Mouse (Mus musculus): Measurements from ENCODE around the gene Kcnj11. TPM values are rescaled to one million over a fixed set of nuclear protein-coding genes. Genes with fewer than 3 reads are reported as not detected.

Kcnj11 gene
- total and polyA plus RNA-seq, 2 experiments from 2014 or later = 2.6 to 13.1 TPM

- Histone ChIP-seq H3K9me3 (ENCODE audit: low read length) (no peaks in the 10 kb centered on the region), H3K27me3 (ENCODE audit: insufficient read depth, low read length) (no peaks in the 10 kb centered on the region), H3K36me3 (ENCODE audit: insufficient read depth) (no peaks in the 10 kb centered on the region), H3K27ac (ENCODE audit: low read depth, low read length) (no peak overlapping the region), H3K4me2 (ENCODE audit: low read depth) (peak overlapping the region; percentile 31; the same call in 1 of the 2 replicates), H3K9ac (no peak overlapping the region), H3K4me3 (ENCODE audit: low read depth, low read length) (no peak overlapping the region), H3K4me1 (ENCODE audit: insufficient read depth) (no peaks in the 10 kb centered on the region)
- no peak for TF ChIP-seq CTCF (IDR thresholded peaks at IDR 0.05; ENCODE audit: low read depth)
- DNase-seq = no peak
- 54% methylated on average over 4 of the region's 4 CpGs for WGBS
- ATAC-seq = no peak
Measured at GRCm38 (mm10) chr7:46097319-46097783, 3.2 kb downstream of the Kcnj11 start.

GRCm38 (mm10) chr7:46096136-46096535, 4.4 kb downstream of the Kcnj11 start:
- Histone ChIP-seq H3K27me3 (ENCODE audit: insufficient read depth, low read length) (no peaks in the 10 kb centered on the region), H3K4me1 (ENCODE audit: insufficient read depth) (no peaks in the 10 kb centered on the region), H3K9ac (no peak overlapping the region), H3K9me3 (ENCODE audit: low read length) (no peaks in the 10 kb centered on the region), H3K4me2 (ENCODE audit: low read depth) (no peak overlapping the region), H3K36me3 (ENCODE audit: insufficient read depth) (no peaks in the 10 kb centered on the region), H3K27ac (ENCODE audit: low read depth, low read length) (no peak overlapping the region), H3K4me3 (ENCODE audit: low read depth, low read length) (no peak overlapping the region)
- peak; percentile 96 for TF ChIP-seq CTCF (IDR thresholded peaks at IDR 0.05; ENCODE audit: low read depth)
- DNase-seq (peak; percentile 91), ATAC-seq (peak; percentile 68)
- under 1% methylated on average over 4 of the region's 4 CpGs for WGBS

GRCm38 (mm10) chr7:46092803-46093202, 7.8 kb downstream of the Kcnj11 start:
- Histone ChIP-seq H3K9ac (no peak overlapping the region), H3K4me3 (ENCODE audit: low read depth, low read length) (no peak overlapping the region), H3K27me3 (ENCODE audit: insufficient read depth, low read length) (no peaks in the 10 kb centered on the region), H3K27ac (ENCODE audit: low read depth, low read length) (no peak overlapping the region), H3K36me3 (ENCODE audit: insufficient read depth) (no peaks in the 10 kb centered on the region), H3K9me3 (ENCODE audit: low read length) (no peaks in the 10 kb centered on the region), H3K4me1 (ENCODE audit: insufficient read depth) (no peaks in the 10 kb centered on the region), H3K4me2 (ENCODE audit: low read depth) (no peak overlapping the region)
- no peak for DNase-seq
- 19% methylated on average over 8 of the region's 8 CpGs for WGBS
- no peak for TF ChIP-seq CTCF (IDR thresholded peaks at IDR 0.05; ENCODE audit: low read depth)
- ATAC-seq = 0 out of 2 replicates have a peak, but pooled peaks have one; percentile 34

GRCm38 (mm10) chr7:46088241-46088640, 12.3 kb downstream of the Kcnj11 start:
- ATAC-seq = no peak
- H3K4me3 ChIP-seq (ENCODE audit: low read depth, low read length) = no peak overlapping the region
- WGBS = 86% methylated on average over 6 of the region's 6 CpGs
- no peak for TF ChIP-seq CTCF (IDR thresholded peaks at IDR 0.05; ENCODE audit: low read depth)
- H3K27me3 ChIP-seq (ENCODE audit: insufficient read depth, low read length) = no peaks in the 10 kb centered on the region
- peaks cover 15% of the 10 kb centered on the region for H3K36me3 ChIP-seq (ENCODE audit: insufficient read depth)
- no peaks in the 10 kb centered on the region for H3K9me3 ChIP-seq (ENCODE audit: low read length)
- H3K27ac ChIP-seq (ENCODE audit: low read depth, low read length) = no peak overlapping the region
- H3K4me1 ChIP-seq (ENCODE audit: insufficient read depth) = no peaks in the 10 kb centered on the region
- no peak overlapping the region for H3K4me2 ChIP-seq (ENCODE audit: low read depth)
- no peak for DNase-seq
- no peak overlapping the region for H3K9ac ChIP-seq

- Histone ChIP-seq H3K9me3 (ENCODE audit: low read length) (no peaks in the 10 kb centered on the region), H3K27ac (ENCODE audit: low read depth, low read length) (no peak overlapping the region), H3K4me1 (ENCODE audit: insufficient read depth) (no peaks in the 10 kb centered on the region), H3K9ac (no peak overlapping the region), H3K4me2 (ENCODE audit: low read depth) (no peak overlapping the region), H3K4me3 (ENCODE audit: low read depth, low read length) (no peak overlapping the region), H3K36me3 (ENCODE audit: insufficient read depth) (peaks cover 33% of the 10 kb centered on the region), H3K27me3 (ENCODE audit: insufficient read depth, low read length) (no peaks in the 10 kb centered on the region)
- DNase-seq (no peak), ATAC-seq (no peak)
- TF ChIP-seq CTCF (IDR thresholded peaks at IDR 0.05; ENCODE audit: low read depth) = no peak
- 93% methylated on average over 6 of the region's 6 CpGs for WGBS
Measured at GRCm38 (mm10) chr7:46086378-46086777, 14.2 kb downstream of the Kcnj11 start.

- ATAC-seq (no peak), DNase-seq (no peak)
- no peak overlapping the region for H3K27ac ChIP-seq (ENCODE audit: low read depth, low read length)
- no peak overlapping the region for H3K4me2 ChIP-seq (ENCODE audit: low read depth)
- no peak overlapping the region for H3K9ac ChIP-seq
- H3K4me3 ChIP-seq (ENCODE audit: low read depth, low read length) = no peak overlapping the region
- peaks cover 47% of the 10 kb centered on the region for H3K36me3 ChIP-seq (ENCODE audit: insufficient read depth)
- H3K27me3 ChIP-seq (ENCODE audit: insufficient read depth, low read length) = no peaks in the 10 kb centered on the region
- 75% methylated on average over 16 of the region's 16 CpGs for WGBS
- TF ChIP-seq CTCF (IDR thresholded peaks at IDR 0.05; ENCODE audit: low read depth) = no peak
- no peaks in the 10 kb centered on the region for H3K9me3 ChIP-seq (ENCODE audit: low read length)
- no peaks in the 10 kb centered on the region for H3K4me1 ChIP-seq (ENCODE audit: insufficient read depth)
Measured at GRCm38 (mm10) chr7:46084839-46085513, 15.6 kb downstream of the Kcnj11 start.

- Histone ChIP-seq H3K27me3 (ENCODE audit: insufficient read depth, low read length) (no peaks in the 10 kb centered on the region), H3K36me3 (ENCODE audit: insufficient read depth) (peaks cover 55% of the 10 kb centered on the region)
- WGBS = 83% methylated on average over 10 of the region's 10 CpGs
Measured at GRCm38 (mm10) chr7:46084024-46084423, 16.5 kb downstream of the Kcnj11 start.

More at GRCm38 (mm10) chr7:46084024-46084423, 16.5 kb downstream of the Kcnj11 start:
- ATAC-seq (no peak), DNase-seq (no peak)
- no peak for TF ChIP-seq CTCF (IDR thresholded peaks at IDR 0.05; ENCODE audit: low read depth)
- Histone ChIP-seq H3K9me3 (ENCODE audit: low read length) (no peaks in the 10 kb centered on the region), H3K4me2 (ENCODE audit: low read depth) (no peak overlapping the region), H3K4me1 (ENCODE audit: insufficient read depth) (no peaks in the 10 kb centered on the region), H3K9ac (no peak overlapping the region), H3K27ac (ENCODE audit: low read depth, low read length) (no peak overlapping the region), H3K4me3 (ENCODE audit: low read depth, low read length) (no peak overlapping the region)

Measured in forebrain, postnatal 0 days (tissue).